Mouse (Mus musculus) CH12.LX (cell line): ENCODE measurements around the gene Drp2. TPM values are rescaled to one million over a fixed set of nuclear protein-coding genes. Genes with fewer than 3 reads are reported as not detected.

Experiments used
- polyA plus RNA-seq: library from polyadenylated mRNA; unstranded; fragments of >175 nt; gene quantifications from 2 replicates; pipeline ENCODE4 v1.2.1, GENCODE M21; 2012; ENCODE audit warnings: low read depth; ENCODE audit not compliant: insufficient read length
- total RNA-seq, 2 experiments: library from RNA; depleted of rRNA; stranded (reverse); fragments of 300-350 nt in 1 of 2; fragments of >200 nt in 1 of 2; gene quantifications; 2 replicates each; pipeline ENCODE4 v1.2.3; 2012 to 2014

The Drp2 gene
- total and polyA plus RNA-seq, 3 experiments: 0.13 to 0.59 (median 0.19) TPM

Other genes with a start within 250 kb of the Drp2 start
- 0.04 TPM in 1 of 2 replicates, not detected in the other for gene Xkrx, start 242.5 kb upstream of the Drp2 start, total RNA-seq (2012; rRNA removed)
- not detected in 2 replicates for gene Xkrx, start 242.5 kb upstream of the Drp2 start, total RNA-seq (2014; rRNA removed)
- 0.24 and 0.33 TPM in 2 replicates for gene Xkrx, start 242.5 kb upstream of the Drp2 start, polyA plus RNA-seq
- gene Arl13a, start 217.1 kb upstream of the Drp2 start, total RNA-seq (2012; rRNA removed): not detected in 2 replicates
- gene Arl13a, start 217.1 kb upstream of the Drp2 start, total RNA-seq (2014; rRNA removed): 0.14 TPM in 1 of 2 replicates, not detected in the other
- not detected in 2 replicates for gene Arl13a, start 217.1 kb upstream of the Drp2 start, polyA plus RNA-seq
- gene Nox1, start 182.6 kb upstream of the Drp2 start, total RNA-seq (2012; rRNA removed): 0.04 and 0.08 TPM in 2 replicates
- 0.35 and 0.77 TPM in 2 replicates for gene Nox1, start 182.6 kb upstream of the Drp2 start, total RNA-seq (2014; rRNA removed)
- 0.47 and 0.61 TPM in 2 replicates for gene Nox1, start 182.6 kb upstream of the Drp2 start, polyA plus RNA-seq
- 16.7 and 17.6 TPM in 2 replicates for gene Trmt2b, start 127.6 kb upstream of the Drp2 start, total RNA-seq (2012; rRNA removed)
- 26.4 and 29.8 TPM in 2 replicates for gene Trmt2b, start 127.6 kb upstream of the Drp2 start, total RNA-seq (2014; rRNA removed)
- gene Trmt2b, start 127.6 kb upstream of the Drp2 start, polyA plus RNA-seq: 19.2 and 22.7 TPM in 2 replicates
- not detected in 2 replicates for gene Tmem35a, start 109.3 kb upstream of the Drp2 start, total RNA-seq (2012; rRNA removed)
- not detected in 2 replicates for gene Tmem35a, start 109.3 kb upstream of the Drp2 start, total RNA-seq (2014; rRNA removed)
- gene Tmem35a, start 109.3 kb upstream of the Drp2 start, polyA plus RNA-seq: not detected in 2 replicates
- gene Cenpi, start 96.5 kb upstream of the Drp2 start, total RNA-seq (2012; rRNA removed): 11.6 and 16.7 TPM in 2 replicates
- gene Cenpi, start 96.5 kb upstream of the Drp2 start, total RNA-seq (2014; rRNA removed): 40.9 and 48.1 TPM in 2 replicates
- gene Cenpi, start 96.5 kb upstream of the Drp2 start, polyA plus RNA-seq: 22.2 and 28.3 TPM in 2 replicates
- not detected in 2 replicates for gene Taf7l, start 71.9 kb downstream of the Drp2 start, total RNA-seq (2012; rRNA removed)
- not detected in 2 replicates for gene Taf7l, start 71.9 kb downstream of the Drp2 start, total RNA-seq (2014; rRNA removed)
- not detected in 2 replicates for gene Taf7l, start 71.9 kb downstream of the Drp2 start, polyA plus RNA-seq
- 48.2 and 74.8 TPM in 2 replicates for gene Timm8a1, start 137.3 kb downstream of the Drp2 start, total RNA-seq (2012; rRNA removed)
- gene Timm8a1, start 137.3 kb downstream of the Drp2 start, total RNA-seq (2014; rRNA removed): 216 and 251 TPM in 2 replicates
- gene Timm8a1, start 137.3 kb downstream of the Drp2 start, polyA plus RNA-seq: 145 and 152 TPM in 2 replicates
- 16.2 and 23.2 TPM in 2 replicates for gene Btk, start 179.0 kb downstream of the Drp2 start, total RNA-seq (2012; rRNA removed)
- gene Btk, start 179.0 kb downstream of the Drp2 start, total RNA-seq (2014; rRNA removed): 32.9 and 38.1 TPM in 2 replicates
- 53.4 and 69.0 TPM in 2 replicates for gene Btk, start 179.0 kb downstream of the Drp2 start, polyA plus RNA-seq
- 2,800 and 2,905 TPM in 2 replicates for gene Rpl36a, start 181.1 kb downstream of the Drp2 start, total RNA-seq (2012; rRNA removed)
- gene Rpl36a, start 181.1 kb downstream of the Drp2 start, total RNA-seq (2014; rRNA removed): 2,352 and 2,700 TPM in 2 replicates
- gene Rpl36a, start 181.1 kb downstream of the Drp2 start, polyA plus RNA-seq: 869 and 1,197 TPM in 2 replicates
- 6.1 and 6.2 TPM in 2 replicates for gene Gla, start 196.6 kb downstream of the Drp2 start, total RNA-seq (2012; rRNA removed)
- gene Gla, start 196.6 kb downstream of the Drp2 start, total RNA-seq (2014; rRNA removed): 9.1 and 10.3 TPM in 2 replicates
- 8.6 and 13.3 TPM in 2 replicates for gene Gla, start 196.6 kb downstream of the Drp2 start, polyA plus RNA-seq
- 38.2 and 48.9 TPM in 2 replicates for gene Hnrnph2, start 196.6 kb downstream of the Drp2 start, total RNA-seq (2012; rRNA removed)
- 57.3 and 63.8 TPM in 2 replicates for gene Hnrnph2, start 196.6 kb downstream of the Drp2 start, total RNA-seq (2014; rRNA removed)
- 70.0 and 82.0 TPM in 2 replicates for gene Hnrnph2, start 196.6 kb downstream of the Drp2 start, polyA plus RNA-seq